Comparison of ENCODE assay signal across 9 mouse cellular contexts in the genomic region with DNA sequence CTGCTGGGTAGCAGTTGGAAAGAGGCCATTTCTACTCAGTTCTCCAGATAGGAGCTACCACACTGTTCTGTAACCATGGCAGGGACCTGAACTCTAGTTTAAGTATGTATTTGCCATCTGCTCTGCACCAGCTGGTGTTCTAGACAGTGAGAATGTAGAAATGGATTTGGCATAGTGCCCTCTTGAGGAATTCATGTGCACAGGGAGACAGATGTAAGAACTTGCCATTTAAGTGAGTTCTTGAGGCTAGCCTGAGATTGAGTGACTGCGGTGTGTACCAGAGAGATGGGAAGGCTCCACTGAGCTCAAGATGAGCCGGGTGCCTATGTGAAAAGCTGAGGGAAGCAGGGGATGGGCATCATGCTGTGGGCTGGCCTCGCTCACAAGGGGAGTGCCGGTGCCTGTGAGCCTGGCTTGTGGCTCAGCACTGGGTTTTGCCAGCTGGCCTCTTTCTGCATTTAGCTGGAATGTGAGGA.
DNase-seq lines count a peak whose midpoint lies in the region; ATAC-seq and TF ChIP-seq lines count a peak whose summit lies in the region.
"Had no signal": no experiment of that assay in that cellular context is flagged by ENCODE, and none has a peak within 500 bp of the region (broad histone marks: within the 10 kb centered on the region; RNA-seq: fewer than 3 reads in every experiment).

No protein-coding gene starts in this region.

- no peaks in the 10 kb centered on the region; the same call in 1 of the 2 replicates for H3K79me2 ChIP-seq in liver, adult 2 months (ENCODE audit: control insufficient read depth, insufficient read depth, low read length)

- no peaks in the 10 kb centered on the region for H3K9me3 ChIP-seq in liver, postnatal 0 days (ENCODE audit: low read length)
- H3K9me3 ChIP-seq in hindbrain, embryonic 11.5 days (ENCODE audit: control insufficient read depth, low read length), result no peaks in the 10 kb centered on the region
- no peaks in the 10 kb centered on the region for H3K9me3 ChIP-seq in limb, embryonic 15.5 days
- H3K9me3 ChIP-seq: stomach, embryonic 15.5 days had no signal

- H3K9ac ChIP-seq in liver, adult 2 months (ENCODE audit: low read depth, low read length), result no peak overlapping the region
- H3K9ac ChIP-seq in liver, postnatal 0 days (replicated peaks), result no peak overlapping the region
- H3K9ac ChIP-seq in hindbrain, embryonic 11.5 days (ENCODE audit: low read depth, low read length), result no peak overlapping the region
- no peak overlapping the region for H3K9ac ChIP-seq in limb, embryonic 15.5 days
- H3K9ac ChIP-seq: stomach, embryonic 15.5 days had no signal

- no peak for TF ChIP-seq EP300 in liver, postnatal 0 days (IDR thresholded peaks at IDR 0.05; ENCODE audit: low read depth)

- ATAC-seq in liver, postnatal 0 days, result no peak
- ATAC-seq in hindbrain, embryonic 11.5 days (ENCODE audit: low FRiP score), result no peak
- ATAC-seq in limb, embryonic 15.5 days (ENCODE audit: insufficient number of reproducible peaks, low FRiP score, low TSS enrichment, low read depth), result peak; percentile 52; the same call in 1 of the 2 replicates
- ATAC-seq in activated CD4-positive, CD25-positive, alpha-beta regulatory T cell, adult 4 months, result no peak
- no peak for ATAC-seq in erythroid progenitor cell, adult 5-6 weeks (replicated peaks; ENCODE audit: low FRiP score, poor library complexity, severe bottlenecking)

- peaks cover 10% of the 10 kb centered on the region; the same call in 1 of the 2 replicates for H3K36me3 ChIP-seq in liver, adult 2 months (ENCODE audit: control insufficient read depth, insufficient read depth, low read length)
- no peaks in the 10 kb centered on the region for H3K36me3 ChIP-seq in liver, postnatal 0 days (replicated peaks; ENCODE audit: insufficient read depth, low read length)
- no peaks in the 10 kb centered on the region for H3K36me3 ChIP-seq in hindbrain, embryonic 11.5 days (ENCODE audit: control insufficient read depth, insufficient read depth, low read length)
- H3K36me3 ChIP-seq in limb, embryonic 15.5 days, result peaks cover 7% of the 10 kb centered on the region; the same call in 1 of the 2 replicates
- H3K36me3 ChIP-seq: stomach, embryonic 15.5 days had no signal

- H3K4me3 ChIP-seq in liver, adult 2 months (ENCODE audit: insufficient read depth, low read depth, low read length), result no peak overlapping the region
- H3K4me3 ChIP-seq in liver, postnatal 0 days (ENCODE audit: low read depth, low read length), result no peak overlapping the region
- no peak overlapping the region for H3K4me3 ChIP-seq in cortical plate, adult 2 months (ENCODE audit: insufficient read depth, low read length)
- no peak overlapping the region for H3K4me3 ChIP-seq in hindbrain, embryonic 11.5 days (ENCODE audit: low read depth, low read length)
- H3K4me3 ChIP-seq in limb, embryonic 15.5 days, result no peak overlapping the region
- H3K4me3 ChIP-seq: stomach, embryonic 15.5 days had no signal

- H3K4me1 ChIP-seq in liver, adult 2 months (ENCODE audit: control insufficient read depth, insufficient read depth, low read length), result no peaks in the 10 kb centered on the region
- H3K4me1 ChIP-seq in liver, postnatal 0 days (ENCODE audit: insufficient read depth), result no peaks in the 10 kb centered on the region; the same call in 1 of the 2 replicates
- peaks cover 14% of the 10 kb centered on the region for H3K4me1 ChIP-seq in cortical plate, adult 2 months (ENCODE audit: control insufficient read depth, insufficient read depth, low read length)
- H3K4me1 ChIP-seq in hindbrain, embryonic 11.5 days (replicated peaks; ENCODE audit: control insufficient read depth, insufficient read depth, low read length), result no peaks in the 10 kb centered on the region
- H3K4me1 ChIP-seq in limb, embryonic 15.5 days, result 0 out of 2 replicates have a peak, but pooled peaks cover 9% of the 10 kb centered on the region

- peak; percentile 7 for DNase-seq in liver, adult 2 months (ENCODE audit: extremely low read depth, low read depth, low spot score)
- DNase-seq in liver, postnatal 0 days, result no peak
- DNase-seq in hindbrain, embryonic 11.5 days (ENCODE audit: low spot score), result peak; percentile 34
- DNase-seq in right cerebral cortex, postnatal 36 days (ENCODE audit: low spot score in 2 of 2), result peak; percentile 78 to 88

- H3K27me3 ChIP-seq in liver, adult 2 months (ENCODE audit: control insufficient read depth, insufficient read depth, low read length), result no peaks in the 10 kb centered on the region
- no peaks in the 10 kb centered on the region for H3K27me3 ChIP-seq in liver, postnatal 0 days (ENCODE audit: insufficient read depth, low read length)
- no peaks in the 10 kb centered on the region for H3K27me3 ChIP-seq in hindbrain, embryonic 11.5 days (ENCODE audit: control insufficient read depth, insufficient read depth, low read length)
- H3K27me3 ChIP-seq in limb, embryonic 15.5 days, result no peaks in the 10 kb centered on the region
- H3K27me3 ChIP-seq: stomach, embryonic 15.5 days had no signal

- no peak for TF ChIP-seq POLR2A in liver, adult 2 months (IDR thresholded peaks at IDR 0.05; ENCODE audit: extremely low read depth, insufficient read depth, low read length)
- no peak for TF ChIP-seq POLR2A in cortical plate, adult 2 months (IDR thresholded peaks at IDR 0.05; ENCODE audit: extremely low read depth, insufficient read depth, low read length)

- WGBS in liver, adult 2 months, result 96% methylated on average over 4 of the region's 4 CpGs
- WGBS in liver, postnatal 0 days (ENCODE audit: insufficient replicate concordance), result 84% methylated on average over 4 of the region's 4 CpGs
- 73% methylated on average over 4 of the region's 4 CpGs for WGBS in hindbrain, embryonic 11.5 days
- WGBS in limb, embryonic 15.5 days, result 70% methylated on average over 4 of the region's 4 CpGs

- no peak for TF ChIP-seq CTCF in liver, adult 2 months (IDR thresholded peaks at IDR 0.05; ENCODE audit: low read depth, low read length)
- TF ChIP-seq CTCF in liver, postnatal 0 days (IDR thresholded peaks at IDR 0.05; ENCODE audit: low read depth), result no peak
- no peak for TF ChIP-seq CTCF in cortical plate, adult 2 months (IDR thresholded peaks at IDR 0.05; ENCODE audit: extremely low read depth, insufficient read depth, low read length)

- no peak overlapping the region for H3K27ac ChIP-seq in liver, adult 2 months (replicated peaks; ENCODE audit: insufficient read depth, low read depth, low read length)
- no peak overlapping the region for H3K27ac ChIP-seq in liver, postnatal 0 days (ENCODE audit: low read depth)
- peak overlapping the region; percentile 89; the same call in 1 of the 2 replicates for H3K27ac ChIP-seq in cortical plate, adult 2 months (ENCODE audit: insufficient read depth, low read length)
- H3K27ac ChIP-seq in hindbrain, embryonic 11.5 days (ENCODE audit: low read depth, low read length), result no peak overlapping the region
- peak overlapping the region; percentile 12; the same call in 1 of the 2 replicates for H3K27ac ChIP-seq in limb, embryonic 15.5 days
- H3K27ac ChIP-seq: stomach, embryonic 15.5 days had no signal

- no peak overlapping the region for H3K4me2 ChIP-seq in liver, postnatal 0 days (ENCODE audit: low read depth, low read length)
- no peak overlapping the region for H3K4me2 ChIP-seq in hindbrain, embryonic 11.5 days (replicated peaks; ENCODE audit: low read depth, low read length)
- no peak overlapping the region for H3K4me2 ChIP-seq in limb, embryonic 15.5 days
- H3K4me2 ChIP-seq: stomach, embryonic 15.5 days had no signal

Comparison
In these comparisons a context has a peak if more than half of its experiments do, and no peak if none do; other contexts are left out.
1. H3K27ac ChIP-seq: peak in cortical plate, adult 2 months (single experiment) and limb, embryonic 15.5 days (single experiment); none in liver, adult 2 months (single experiment), liver, postnatal 0 days (single experiment) and hindbrain, embryonic 11.5 days (single experiment).